Mouse (Mus musculus) bone marrow, adult 2 months (tissue): Measurements from ENCODE around the gene Rpl9-ps1.

Experiments
- CTCF ChIP-seq: fragments of 200-500 bp; IDR thresholded peaks from 2 replicates; pipeline ENCODE4 v1.5.1; 2011; ENCODE audit warnings: low read length, control low read depth; ENCODE audit not compliant: control insufficient read depth, insufficient read depth
- POLR2A ChIP-seq: fragments of 200-500 bp; IDR thresholded peaks from 2 replicates; pipeline ENCODE4 v1.6.1; 2011; ENCODE audit warnings: low read depth, mild to moderate bottlenecking, control low read depth, low read length, borderline replicate concordance; ENCODE audit not compliant: control insufficient read depth

- no peak for TF ChIP-seq CTCF
- TF ChIP-seq POLR2A: no peak
Measured at GRCm38 (mm10) chr11:83639533-83639932, 5.9 kb downstream of the Rpl9-ps1 start.
